Mouse (Mus musculus) embryonic facial prominence, embryonic 10.5 days (tissue): ENCODE measurements at regions not wholly inside any gene's neighbourhood (a gene's known extent, or its start where the extent isn't known, plus 50 kb on each side); places are given as distances from the start of the nearest gene placed in this dataset.
A peak's percentile ranks its signal among the peaks of the same experiment; 100 is the strongest.

Experiments
- DNase-seq: peaks from one replicate; pipeline ENCODE4 v3.0.0-alpha.2; 2017; ENCODE audit warnings: low spot score
- H3K27ac ChIP-seq: fragments of 300-500 bp; sonication (generic); replicated peaks from 2 replicates; pipeline ENCODE4 v1.5.1; 2016; ENCODE audit warnings: mild to moderate bottlenecking
- H3K27me3 ChIP-seq: fragments of 300-500 bp; sonication (generic); replicated peaks from 2 replicates; pipeline ENCODE4 v1.6.1; 2016; ENCODE audit warnings: low read depth, mild to moderate bottlenecking; ENCODE audit not compliant: poor library complexity, severe bottlenecking
- H3K36me3 ChIP-seq: fragments of 300-500 bp; sonication (generic); replicated peaks from 2 replicates; pipeline ENCODE4 v1.6.1; 2016; ENCODE audit warnings: mild to moderate bottlenecking, moderate library complexity
- H3K4me1 ChIP-seq: fragments of 300-500 bp; sonication (generic); 2 replicates; pipeline ENCODE4 v1.6.1; 2016
- H3K4me3 ChIP-seq: fragments of 300-500 bp; sonication (generic); 2 replicates; pipeline ENCODE4 v1.5.1; 2016; ENCODE audit warnings: mild to moderate bottlenecking, moderate library complexity
- H3K9me3 ChIP-seq: fragments of 300-500 bp; sonication (generic); 2 replicates; pipeline ENCODE4 v1.6.1; 2016; ENCODE audit warnings: mild to moderate bottlenecking
- WGBS: fragments of 180-500 bp; shearing (Covaris S2); methylation state at CpG from one replicate; pipeline ENCODE4 v1.1.7; 2016; 5-methylcytosine and 5-hydroxymethylcytosine counted together

DNA sequence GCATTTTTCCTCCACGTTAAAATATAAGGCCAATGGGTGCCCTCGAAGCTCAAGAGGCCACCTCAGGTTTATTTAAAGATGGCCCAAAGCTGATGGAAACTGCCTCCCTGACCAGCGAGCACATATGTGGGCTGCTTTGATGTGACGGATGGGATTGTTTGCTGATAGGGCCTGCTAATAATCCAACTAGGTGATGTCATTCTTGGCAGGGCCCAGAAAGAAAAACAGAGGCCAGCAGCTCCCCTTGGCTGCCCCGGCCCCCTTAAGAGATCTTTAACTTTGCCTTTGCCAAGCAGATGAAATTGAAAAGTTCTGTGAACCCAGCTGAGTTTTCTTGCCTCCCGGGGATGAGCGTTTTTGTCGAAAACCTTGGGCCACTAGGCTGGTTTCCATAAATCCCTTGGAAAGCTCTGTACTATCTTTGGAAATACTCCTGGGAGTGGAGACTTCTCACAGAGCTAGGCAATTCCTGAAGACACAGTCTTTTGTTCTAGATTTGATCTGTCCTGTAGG is 83.8 kb downstream of the Gm10260 start:
- 73% methylated on average over 8 of the region's 8 CpGs for WGBS
- H3K27me3 ChIP-seq: peaks cover 3% of the 10 kb centered on the region; the same call in 1 of the 2 replicates
- H3K4me1 ChIP-seq: peaks cover 18% of the 10 kb centered on the region
- no peaks in the 10 kb centered on the region for H3K36me3 ChIP-seq
- no peak overlapping the region for H3K27ac ChIP-seq
- H3K9me3 ChIP-seq: no peaks in the 10 kb centered on the region
- no peak overlapping the region for H3K4me3 ChIP-seq
- no peak for DNase-seq

DNA sequence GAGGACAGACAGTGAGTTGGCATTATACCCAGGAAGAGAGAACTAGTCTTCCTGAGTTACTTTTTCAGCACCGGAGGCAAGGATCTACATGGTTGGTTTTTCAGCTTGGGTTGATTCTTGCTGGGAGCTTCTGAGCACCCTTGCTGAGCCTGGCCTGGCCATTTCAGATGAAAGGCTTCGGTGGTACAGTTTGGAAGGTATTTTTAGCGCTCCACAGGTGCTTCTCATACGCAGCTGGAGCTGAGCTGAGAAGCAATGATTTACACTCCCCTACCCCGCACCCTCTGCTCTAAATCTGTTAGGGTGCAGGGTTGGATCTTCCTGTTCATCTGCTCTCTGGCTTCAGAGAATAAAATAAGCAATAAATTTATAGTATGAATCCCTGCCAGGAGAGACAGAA is 87.3 kb downstream of the Gm10260 start:
- 93% methylated on average over 5 of the region's 5 CpGs for WGBS
- Histone ChIP-seq H3K9me3 (no peaks in the 10 kb centered on the region), H3K4me3 (no peak overlapping the region), H3K27ac (no peak overlapping the region), H3K4me1 (peaks cover 34% of the 10 kb centered on the region), H3K27me3 (peaks cover 3% of the 10 kb centered on the region; the same call in 1 of the 2 replicates), H3K36me3 (no peaks in the 10 kb centered on the region)
- no peak for DNase-seq

DNA sequence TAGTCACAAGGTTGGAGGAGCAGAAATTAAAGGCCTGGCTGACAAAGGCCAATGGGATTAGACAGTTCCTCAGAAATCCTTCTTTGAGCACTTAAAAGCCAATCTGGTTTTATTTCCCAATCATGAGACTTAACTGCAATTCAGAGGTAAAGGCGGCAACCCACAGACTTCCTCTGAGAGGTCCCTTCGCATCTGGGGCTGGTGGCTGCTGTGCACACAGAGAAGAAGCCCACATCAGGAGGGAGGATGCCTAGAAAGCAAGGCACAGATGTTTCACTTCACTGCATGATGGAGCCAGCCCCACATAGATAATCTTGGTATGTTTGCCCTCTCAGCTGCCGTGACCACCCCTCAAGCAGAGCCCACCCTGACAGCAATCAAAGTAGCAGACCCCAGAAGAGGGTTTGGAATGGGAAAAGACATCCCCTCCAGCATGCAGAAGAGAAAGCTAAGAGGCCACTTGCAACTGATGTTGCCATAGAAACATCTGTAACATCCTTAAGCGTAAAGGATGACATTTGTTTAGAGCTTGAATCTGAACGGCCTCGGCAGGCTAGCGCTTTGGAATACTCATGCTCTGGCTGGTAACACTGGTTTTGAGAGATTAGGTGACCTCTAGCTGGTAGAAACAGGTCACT is 88.3 kb downstream of the Gm10260 start:
- peak overlapping the region; percentile 14; the same call in 1 of the 2 replicates for H3K27ac ChIP-seq
- H3K4me3 ChIP-seq: no peak overlapping the region
- peaks cover 3% of the 10 kb centered on the region; the same call in 1 of the 2 replicates for H3K27me3 ChIP-seq
- WGBS: 78% methylated on average over 7 of the region's 7 CpGs
- H3K36me3 ChIP-seq: no peaks in the 10 kb centered on the region
- no peaks in the 10 kb centered on the region for H3K9me3 ChIP-seq
- H3K4me1 ChIP-seq: peaks cover 34% of the 10 kb centered on the region
- no peak for DNase-seq

DNA sequence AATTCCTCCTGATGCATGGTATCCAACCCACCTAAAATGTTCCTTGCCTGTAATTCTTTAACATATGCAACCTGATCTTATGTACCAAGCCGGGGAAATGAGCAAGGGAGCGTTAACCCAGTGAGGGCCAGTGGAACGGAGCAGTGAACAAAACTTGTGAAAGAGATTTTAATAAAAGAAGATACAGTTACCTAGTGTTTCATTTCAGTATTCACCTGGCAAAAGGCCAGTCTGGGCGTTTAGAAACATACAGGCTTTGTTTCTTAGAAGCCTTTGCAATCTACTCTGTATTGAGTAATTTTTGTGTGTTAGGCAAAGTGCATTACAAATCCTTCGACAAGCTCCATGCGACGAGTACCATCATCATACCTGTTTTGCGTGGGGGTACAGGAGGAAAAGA is 91.1 kb downstream of the Gm10260 start:
- Histone ChIP-seq H3K27me3 (peaks cover 3% of the 10 kb centered on the region; the same call in 1 of the 2 replicates), H3K27ac (no peak overlapping the region; the same call in 1 of the 2 replicates), H3K36me3 (no peaks in the 10 kb centered on the region), H3K4me3 (no peak overlapping the region), H3K4me1 (peaks cover 26% of the 10 kb centered on the region), H3K9me3 (no peaks in the 10 kb centered on the region)
- WGBS: 84% methylated on average over 8 of the region's 8 CpGs
- DNase-seq: no peak

DNA sequence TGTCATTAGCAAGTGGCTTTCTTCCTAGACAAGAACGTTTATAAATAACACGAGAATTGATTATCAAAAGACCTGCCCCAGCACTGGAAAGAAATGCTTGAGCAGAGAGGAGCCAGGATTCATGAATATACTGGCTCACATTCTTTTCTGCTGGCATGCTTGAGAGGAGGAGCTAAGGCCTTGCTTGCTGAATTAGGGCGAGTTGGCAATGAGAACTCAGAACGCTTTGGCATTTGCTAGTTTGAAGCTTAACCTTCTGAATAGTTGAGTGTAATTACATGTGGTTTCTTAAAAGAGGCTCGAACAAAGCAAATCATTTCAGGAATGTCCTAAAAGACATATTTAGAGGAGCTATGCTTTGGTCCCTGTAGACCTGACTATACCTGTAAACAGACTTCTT is 91.5 kb downstream of the Gm10260 start:
- H3K9me3 ChIP-seq: no peaks in the 10 kb centered on the region
- no peak overlapping the region for H3K27ac ChIP-seq
- H3K36me3 ChIP-seq: no peaks in the 10 kb centered on the region
- 0 out of 2 replicates have a peak, but pooled peaks cover 3% of the 10 kb centered on the region for H3K27me3 ChIP-seq
- H3K4me3 ChIP-seq: no peak overlapping the region
- 65% methylated on average over 5 of the region's 5 CpGs for WGBS
- H3K4me1 ChIP-seq: peaks cover 26% of the 10 kb centered on the region
- no peak for DNase-seq

DNA sequence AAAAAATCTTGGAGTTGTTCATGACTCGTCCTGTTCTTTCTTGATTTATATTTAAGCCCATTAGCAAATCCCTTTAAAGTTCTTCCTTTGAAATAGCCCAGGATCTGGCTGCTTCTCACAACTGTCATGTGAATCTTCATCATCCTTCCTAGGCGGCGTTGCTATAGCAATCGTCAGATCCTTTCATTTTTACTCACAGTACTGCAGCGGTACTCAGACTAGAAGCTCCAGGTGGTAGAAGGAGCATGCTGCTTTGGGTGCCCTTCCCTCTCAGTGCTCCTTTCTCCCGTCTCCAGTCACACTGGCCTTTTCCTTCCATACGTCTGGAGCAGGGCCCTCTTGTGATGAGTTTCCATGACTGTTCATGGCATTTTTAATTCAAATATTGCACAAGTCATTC is 93.1 kb downstream of the Gm10260 start:
- H3K4me1 ChIP-seq: peaks cover 34% of the 10 kb centered on the region
- no peaks in the 10 kb centered on the region for H3K36me3 ChIP-seq
- H3K4me3 ChIP-seq: no peak overlapping the region
- no peaks in the 10 kb centered on the region for H3K9me3 ChIP-seq
- H3K27me3 ChIP-seq: 0 out of 2 replicates have a peak, but pooled peaks cover 2% of the 10 kb centered on the region
- no peak for DNase-seq
- 91% methylated on average over 7 of the region's 7 CpGs for WGBS
- no peak overlapping the region for H3K27ac ChIP-seq

DNA sequence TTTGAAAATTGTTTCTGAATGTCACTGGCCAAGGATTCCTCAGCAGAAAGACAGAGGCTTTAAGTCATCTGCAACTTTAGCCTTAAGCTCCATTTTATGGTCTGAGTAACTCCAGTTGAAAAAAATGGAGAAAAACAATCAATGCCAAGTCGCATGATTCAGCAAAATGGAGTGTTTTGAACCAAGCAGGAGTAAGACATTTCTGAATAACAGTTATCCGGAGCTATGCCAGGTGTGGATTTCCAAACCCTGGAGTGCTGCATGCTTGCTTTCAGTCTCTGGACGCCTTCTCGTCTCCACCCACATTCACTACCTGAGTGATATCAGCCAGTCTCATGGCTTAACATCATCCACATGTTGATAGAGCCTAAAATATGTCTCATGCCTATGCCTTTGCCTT is 93.7 kb downstream of the Gm10260 start:
- Histone ChIP-seq H3K4me3 (no peak overlapping the region), H3K36me3 (no peaks in the 10 kb centered on the region), H3K9me3 (no peaks in the 10 kb centered on the region), H3K27me3 (no peaks in the 10 kb centered on the region), H3K4me1 (peaks cover 29% of the 10 kb centered on the region), H3K27ac (no peak overlapping the region)
- 83% methylated on average over 4 of the region's 4 CpGs for WGBS
- no peak for DNase-seq

DNA sequence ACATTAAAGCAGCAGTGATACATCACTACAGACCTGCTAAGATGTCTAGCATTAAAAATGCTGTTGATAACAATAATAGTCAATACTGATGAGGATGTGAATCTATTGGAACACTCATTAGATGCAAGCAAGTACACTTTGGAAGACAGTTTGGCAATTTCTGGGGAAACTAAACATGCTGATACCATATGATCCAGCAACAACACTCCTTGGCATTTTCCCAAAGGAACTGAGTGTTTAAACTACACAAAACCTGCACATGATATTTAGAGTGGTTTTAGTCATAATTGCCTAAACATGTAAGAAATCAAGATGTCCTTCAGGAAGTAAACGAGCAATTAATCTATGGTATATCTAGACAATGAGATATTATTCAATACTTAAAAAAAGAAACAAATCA is 95.2 kb downstream of the Gm10260 start:
- Histone ChIP-seq H3K36me3 (no peaks in the 10 kb centered on the region), H3K4me3 (no peak overlapping the region), H3K27me3 (no peaks in the 10 kb centered on the region), H3K9me3 (no peaks in the 10 kb centered on the region), H3K4me1 (peaks cover 37% of the 10 kb centered on the region), H3K27ac (no peak overlapping the region)
- WGBS: 92% methylated on average over 1 of the region's 1 CpGs
- DNase-seq: no peak

DNA sequence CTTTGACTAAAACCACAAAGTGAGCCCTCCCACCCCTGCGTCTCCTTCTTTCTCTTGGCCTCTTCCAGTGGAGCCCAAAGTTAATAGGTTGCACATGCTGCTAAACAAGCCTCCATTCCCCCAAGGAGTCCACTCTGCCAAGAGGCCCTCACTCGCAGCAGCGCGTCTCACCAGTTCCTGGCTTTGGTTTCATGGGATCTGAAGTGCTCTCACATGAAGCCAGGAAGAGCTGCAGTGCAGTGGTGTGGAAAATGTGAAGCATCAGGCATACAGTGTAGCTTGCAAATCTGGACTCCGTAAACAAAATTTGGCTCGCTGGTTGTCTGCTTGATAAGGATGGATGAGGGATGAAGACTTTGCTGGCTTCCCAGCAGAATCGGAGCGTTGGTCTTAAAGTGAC is 97.7 kb downstream of the Gm10260 start:
- H3K4me3 ChIP-seq: no peak overlapping the region
- peak overlapping the region; percentile 21; the same call in 1 of the 2 replicates for H3K27ac ChIP-seq
- WGBS: 55% methylated on average over 8 of the region's 8 CpGs
- H3K4me1 ChIP-seq: peaks cover 22% of the 10 kb centered on the region
- no peaks in the 10 kb centered on the region for H3K9me3 ChIP-seq
- no peaks in the 10 kb centered on the region for H3K36me3 ChIP-seq
- no peaks in the 10 kb centered on the region for H3K27me3 ChIP-seq
- DNase-seq: peak; percentile 48

DNA sequence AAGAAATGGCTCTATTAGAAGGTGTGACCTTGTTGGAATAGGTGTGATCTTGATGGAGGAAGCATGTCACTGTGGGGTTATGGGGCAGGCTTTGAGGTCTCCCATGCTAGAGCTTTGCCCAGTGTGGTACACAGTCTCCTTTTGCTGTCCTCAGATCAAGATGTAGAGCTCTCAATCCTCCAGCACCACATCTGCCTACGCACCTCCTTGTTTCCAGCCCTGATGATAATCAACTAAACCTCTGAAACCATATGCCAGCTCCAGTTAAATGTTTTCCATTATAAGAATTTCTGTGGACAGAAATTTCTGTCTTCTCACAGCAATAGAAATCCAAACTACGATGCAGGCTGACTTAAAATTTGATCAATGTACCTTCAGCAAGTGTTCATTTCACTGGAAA is 103.8 kb downstream of the Gm10260 start:
- Histone ChIP-seq H3K4me3 (no peak overlapping the region), H3K27ac (no peak overlapping the region), H3K27me3 (no peaks in the 10 kb centered on the region), H3K4me1 (peaks cover 13% of the 10 kb centered on the region), H3K36me3 (no peaks in the 10 kb centered on the region), H3K9me3 (no peaks in the 10 kb centered on the region)
- no peak for DNase-seq
- WGBS: 92% methylated on average over 2 of the region's 2 CpGs

DNA sequence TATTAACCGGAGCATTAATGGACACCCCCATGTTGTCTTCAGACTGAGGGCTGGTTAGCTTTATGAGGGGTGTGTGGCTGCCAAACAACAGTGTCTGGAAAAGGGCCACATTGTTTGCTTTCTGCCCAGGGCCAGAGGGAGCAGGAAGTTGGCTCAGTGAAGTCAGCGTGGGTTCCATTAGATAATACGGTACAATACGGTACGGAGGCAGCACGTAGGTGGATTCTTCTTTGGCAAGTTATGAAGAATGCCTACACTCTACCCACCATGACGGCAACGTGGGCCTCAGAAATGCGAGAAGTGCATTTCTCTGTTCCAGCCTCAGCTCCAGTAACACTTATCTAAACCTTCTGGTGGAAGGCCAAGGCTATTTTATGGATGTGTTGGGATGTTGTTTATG is 108.2 kb downstream of the Gm10260 start:
- no peaks in the 10 kb centered on the region for H3K27me3 ChIP-seq
- H3K4me3 ChIP-seq: no peak overlapping the region
- no peak overlapping the region for H3K27ac ChIP-seq
- peaks cover 7% of the 10 kb centered on the region; the same call in 1 of the 2 replicates for H3K4me1 ChIP-seq
- H3K9me3 ChIP-seq: peaks cover 2% of the 10 kb centered on the region; the same call in 1 of the 2 replicates
- no peaks in the 10 kb centered on the region for H3K36me3 ChIP-seq
- DNase-seq: no peak
- 89% methylated on average over 9 of the region's 9 CpGs for WGBS

DNA sequence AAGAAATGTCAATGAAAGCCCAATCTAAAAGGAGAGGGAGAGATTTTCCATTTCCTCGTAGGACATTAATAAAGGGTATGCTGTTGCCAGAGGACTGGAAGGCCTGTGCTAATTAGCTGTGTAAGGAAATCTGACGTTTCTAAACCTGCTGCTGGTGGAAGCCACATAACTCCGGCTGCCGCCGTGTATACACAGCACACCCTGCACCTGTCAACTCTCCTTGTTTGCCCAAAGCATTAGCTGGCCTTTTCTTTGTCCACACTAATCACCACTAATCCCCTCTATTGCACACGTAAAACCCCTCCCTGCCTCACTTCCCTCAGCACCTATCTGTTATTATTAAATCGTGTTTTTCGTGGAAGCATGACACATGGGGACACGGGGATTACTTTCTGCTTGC is 108.7 kb downstream of the Gm10260 start:
- H3K36me3 ChIP-seq: no peaks in the 10 kb centered on the region
- WGBS: 69% methylated on average over 9 of the region's 9 CpGs

DNA sequence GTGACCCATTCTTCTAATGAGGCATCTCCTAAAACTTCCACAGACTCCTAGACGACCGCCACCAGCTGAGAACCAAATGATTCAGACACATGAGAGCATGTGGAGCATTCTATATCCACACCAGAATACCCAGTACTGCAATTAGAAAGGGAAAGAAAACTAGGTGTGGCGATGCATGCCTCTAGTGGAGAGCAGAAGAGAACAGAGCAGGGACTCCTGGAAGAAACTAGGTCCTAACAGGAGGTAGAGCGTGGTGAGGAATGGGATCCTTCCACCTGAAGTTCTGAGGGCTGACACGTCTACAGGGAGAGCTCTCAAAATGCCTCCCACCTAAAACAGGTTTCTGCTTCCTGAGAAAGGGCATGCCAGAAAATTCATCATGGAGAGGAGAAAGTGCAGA is 109.3 kb downstream of the Gm10260 start:
- DNase-seq: no peak
- no peaks in the 10 kb centered on the region for H3K36me3 ChIP-seq

More for the DNA sequence above, 108.7 kb downstream of the Gm10260 start:
- H3K27ac ChIP-seq: no peak overlapping the region
- no peak for DNase-seq
- peaks cover 2% of the 10 kb centered on the region; the same call in 1 of the 2 replicates for H3K9me3 ChIP-seq
- H3K27me3 ChIP-seq: no peaks in the 10 kb centered on the region
- H3K4me1 ChIP-seq: peaks cover 7% of the 10 kb centered on the region; the same call in 1 of the 2 replicates
- no peak overlapping the region for H3K4me3 ChIP-seq

More for the DNA sequence above, 109.3 kb downstream of the Gm10260 start:
- Histone ChIP-seq H3K4me3 (no peak overlapping the region), H3K9me3 (peaks cover 2% of the 10 kb centered on the region; the same call in 1 of the 2 replicates), H3K4me1 (peaks cover 7% of the 10 kb centered on the region; the same call in 1 of the 2 replicates), H3K27ac (no peak overlapping the region), H3K27me3 (no peaks in the 10 kb centered on the region)
- WGBS: 88% methylated on average over 5 of the region's 5 CpGs
